Mouse (Mus musculus) forebrain, embryonic 16.5 days (tissue): ENCODE results near the gene Gna14. TPM values are rescaled to one million over a fixed set of nuclear protein-coding genes. Genes with fewer than 3 reads are reported as not detected.

Experiments
- ATAC-seq: fragments of 200-750 bp; cut with Nextera tagmentation; 2 replicates; pipeline ENCODE4 v1.8.0; 2017; ENCODE audit warnings: mild to moderate bottlenecking, moderate library complexity
- H3K27ac ChIP-seq: fragments of 300-500 bp; sonication (generic); 2 replicates; pipeline ENCODE4 v1.5.1; 2014; ENCODE audit warnings: low read length, control low read depth
- H3K27me3 ChIP-seq: fragments of 300-500 bp; sonication (generic); replicated peaks from 2 replicates; pipeline ENCODE4 v1.6.1; 2014; ENCODE audit warnings: low read length; ENCODE audit not compliant: control insufficient read depth, insufficient read depth
- H3K36me3 ChIP-seq: fragments of 300-500 bp; sonication (generic); 2 replicates; pipeline ENCODE4 v1.6.1; 2014; ENCODE audit not compliant: control insufficient read depth, insufficient read depth
- H3K4me1 ChIP-seq: fragments of 300-500 bp; sonication (generic); replicated peaks from 2 replicates; pipeline ENCODE4 v1.6.1; 2014; ENCODE audit warnings: low read length; ENCODE audit not compliant: control insufficient read depth, insufficient read depth
- H3K4me2 ChIP-seq: fragments of 300-500 bp; sonication (generic); 2 replicates; pipeline ENCODE4 v1.6.1; 2014; ENCODE audit warnings: mild to moderate bottlenecking, low read length, control low read depth
- H3K4me3 ChIP-seq: fragments of 300-500 bp; sonication (generic); replicated peaks from 2 replicates; pipeline ENCODE4 v1.5.1; 2014; ENCODE audit warnings: mild to moderate bottlenecking, low read length, control low read depth
- H3K9ac ChIP-seq: fragments of 300-500 bp; sonication (generic); replicated peaks from 2 replicates; pipeline ENCODE4 v1.6.1; 2014; ENCODE audit warnings: low read depth, low read length, control low read depth
- H3K9me3 ChIP-seq: fragments of 300-500 bp; sonication (generic); 2 replicates; pipeline ENCODE4 v1.6.1; 2016; ENCODE audit warnings: low read length; ENCODE audit not compliant: control insufficient read depth
- WGBS: fragments of 180-500 bp; shearing (Covaris S2); extraction: QIAGEN DNeasy Blood & Tissue Kit; methylation state at CpG from one replicate; pipeline ENCODE4 v1.1.7; 2014; 5-methylcytosine and 5-hydroxymethylcytosine counted together
- polyA plus RNA-seq: library from polyadenylated mRNA; unstranded; fragments of >200 nt; fragmentation: Nextera tagmentation; extraction: Ambion mirVana; gene quantifications from 2 replicates; pipeline ENCODE4 v1.2.1, GENCODE M21; 2015

The Gna14 gene
- polyA plus RNA-seq, 1 experiment from 2014 or later, result 1.3 TPM

DNA sequence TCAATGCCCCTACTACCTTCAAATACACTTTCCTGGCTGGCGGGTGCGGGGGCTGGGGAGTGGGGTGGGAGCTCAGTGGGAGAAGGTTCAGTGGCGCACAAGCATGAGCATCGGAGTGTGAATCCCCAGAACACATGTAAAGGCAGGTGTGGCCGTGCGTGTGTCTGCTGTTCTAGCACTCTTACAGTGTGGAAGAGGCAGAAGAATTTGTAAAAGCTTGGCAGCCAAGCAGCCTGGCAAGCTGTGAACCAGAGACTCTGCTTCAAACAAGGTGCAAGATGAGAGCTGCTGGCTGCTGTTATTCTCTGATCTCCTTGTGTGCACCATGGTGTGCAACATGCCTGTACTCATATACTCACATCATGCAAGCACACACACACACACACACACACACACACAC lies 11.1 kb downstream of the Gna14 start:
- 0 out of 2 replicates have a peak, but pooled peaks have one; percentile 33 for ATAC-seq
- H3K36me3 ChIP-seq, result no peaks in the 10 kb centered on the region
- no peak overlapping the region for H3K27ac ChIP-seq
- H3K4me3 ChIP-seq, result no peak overlapping the region
- no peaks in the 10 kb centered on the region for H3K9me3 ChIP-seq
- WGBS, result 88% methylated on average over 6 of the region's 6 CpGs
- no peaks in the 10 kb centered on the region for H3K27me3 ChIP-seq
- no peaks in the 10 kb centered on the region; the same call in 1 of the 2 replicates for H3K4me1 ChIP-seq
- H3K9ac ChIP-seq, result no peak overlapping the region
- H3K4me2 ChIP-seq, result no peak overlapping the region

DNA sequence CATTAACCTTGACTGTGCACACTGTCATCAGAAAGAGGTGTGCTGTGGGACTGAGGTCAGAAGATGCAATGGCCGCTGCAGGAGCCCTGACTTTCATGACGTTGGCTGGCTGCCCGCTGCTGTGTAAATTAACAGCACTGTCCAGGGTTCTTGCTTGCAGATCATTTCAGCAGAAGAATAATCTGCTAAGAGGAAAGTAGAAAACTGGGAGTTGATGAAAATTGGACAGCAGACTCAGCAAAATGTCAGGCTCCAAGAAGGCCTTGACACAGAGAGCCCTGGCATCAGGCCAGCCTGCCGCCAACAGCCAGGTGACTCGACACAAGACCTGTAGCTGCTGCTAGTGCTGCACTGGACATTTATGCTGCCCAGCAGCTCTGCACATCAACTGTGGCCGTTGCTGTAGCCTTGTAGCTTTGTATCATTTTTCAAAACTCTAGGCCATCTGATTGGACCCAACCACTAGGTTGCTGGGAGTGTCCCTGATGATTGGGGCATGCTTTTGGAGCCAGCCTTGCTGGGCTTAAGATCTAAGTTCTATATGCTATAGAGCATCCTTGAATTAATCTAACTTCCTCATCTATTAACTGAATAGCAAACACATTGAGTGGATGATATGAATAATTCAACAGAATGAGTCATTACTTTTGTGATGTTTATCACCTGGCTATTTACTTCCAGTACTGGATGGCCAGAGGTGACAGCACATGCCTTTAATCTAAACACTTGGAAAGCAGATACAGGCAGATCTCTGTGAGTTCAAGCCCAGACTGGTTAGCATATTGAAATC lies 12.5 kb downstream of the Gna14 start:
- 77% methylated on average over 6 of the region's 6 CpGs for WGBS
- Histone ChIP-seq H3K27ac (no peak overlapping the region), H3K4me3 (no peak overlapping the region), H3K27me3 (no peaks in the 10 kb centered on the region), H3K4me2 (no peak overlapping the region), H3K9ac (no peak overlapping the region), H3K36me3 (no peaks in the 10 kb centered on the region), H3K4me1 (no peaks in the 10 kb centered on the region; the same call in 1 of the 2 replicates), H3K9me3 (no peaks in the 10 kb centered on the region)
- no peak for ATAC-seq

DNA sequence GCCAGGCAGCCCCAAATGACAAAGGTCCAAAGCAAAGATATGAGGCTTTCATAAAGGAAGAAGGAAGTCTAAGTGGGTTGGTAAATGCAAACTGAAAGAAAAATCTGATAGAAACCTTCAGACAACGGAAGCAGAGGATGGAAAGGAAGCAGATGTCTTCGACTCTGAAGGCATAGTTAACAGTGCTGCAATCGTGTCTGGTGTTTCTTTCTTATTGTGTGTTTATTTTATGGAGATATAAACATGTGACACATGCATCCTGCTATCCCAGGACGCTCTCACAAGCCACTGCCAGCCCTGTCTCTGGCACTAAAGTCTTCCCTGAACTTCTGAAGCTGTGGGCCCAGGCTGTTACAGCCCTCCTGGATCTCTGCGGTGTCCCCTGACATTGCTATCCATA lies 13.2 kb downstream of the Gna14 start:
- ATAC-seq, result no peak
- no peak overlapping the region for H3K4me2 ChIP-seq
- H3K4me3 ChIP-seq, result no peak overlapping the region
- H3K9me3 ChIP-seq, result no peaks in the 10 kb centered on the region
- no peak overlapping the region for H3K9ac ChIP-seq
- no peaks in the 10 kb centered on the region; the same call in 1 of the 2 replicates for H3K4me1 ChIP-seq
- no peaks in the 10 kb centered on the region for H3K27me3 ChIP-seq
- H3K36me3 ChIP-seq, result no peaks in the 10 kb centered on the region
- H3K27ac ChIP-seq, result no peak overlapping the region
- WGBS, result 86% methylated on average over 5 of the region's 5 CpGs

DNA sequence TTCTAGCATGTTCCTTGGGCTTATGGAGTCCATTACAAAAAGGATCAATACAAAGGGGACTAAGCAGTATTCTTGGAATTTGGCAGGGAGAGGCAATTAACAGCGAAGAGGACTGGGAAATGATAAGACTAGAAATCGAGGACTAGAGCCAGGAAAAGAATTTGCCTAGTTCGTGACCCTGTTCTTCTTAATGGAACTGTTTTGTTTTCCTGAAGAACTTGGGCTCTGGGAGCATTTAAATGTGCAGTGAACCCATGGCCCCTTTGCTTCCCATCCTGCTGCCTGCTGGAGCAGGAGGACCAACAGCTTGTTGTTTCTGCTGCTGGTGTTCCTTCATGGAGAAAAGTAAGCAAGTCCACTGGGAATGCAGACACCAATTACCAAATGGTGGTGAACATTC lies 15.3 kb downstream of the Gna14 start:
- no peaks in the 10 kb centered on the region for H3K36me3 ChIP-seq
- H3K27ac ChIP-seq, result no peak overlapping the region
- no peaks in the 10 kb centered on the region for H3K27me3 ChIP-seq
- WGBS, result 50% methylated on average over 3 of the region's 3 CpGs
- no peak overlapping the region for H3K4me2 ChIP-seq
- ATAC-seq, result no peak
- no peaks in the 10 kb centered on the region for H3K9me3 ChIP-seq
- H3K4me3 ChIP-seq, result no peak overlapping the region
- no peak overlapping the region for H3K9ac ChIP-seq
- H3K4me1 ChIP-seq, result no peaks in the 10 kb centered on the region; the same call in 1 of the 2 replicates

DNA sequence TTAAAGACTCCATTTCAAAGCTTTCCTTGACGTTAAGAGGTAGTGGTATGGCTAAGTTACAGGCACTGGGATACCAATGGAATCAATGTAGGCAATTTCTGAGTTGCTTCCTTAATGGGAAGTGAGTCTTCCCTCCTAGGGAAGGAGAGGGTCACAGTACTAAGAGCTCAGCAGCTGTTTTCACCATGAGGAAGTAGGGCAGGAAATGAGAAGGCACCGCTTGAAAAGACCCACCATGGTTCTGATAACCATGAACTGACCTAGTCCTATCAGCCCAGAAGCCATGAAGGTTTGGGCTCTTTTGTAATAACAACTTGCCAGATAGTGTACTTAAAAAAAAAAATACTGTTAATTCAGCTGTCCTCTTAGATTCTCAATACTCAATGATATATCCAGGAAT lies 20.6 kb downstream of the Gna14 start:
- Histone ChIP-seq H3K4me3 (no peak overlapping the region), H3K4me1 (no peaks in the 10 kb centered on the region), H3K9ac (no peak overlapping the region), H3K36me3 (no peaks in the 10 kb centered on the region), H3K27ac (no peak overlapping the region), H3K27me3 (no peaks in the 10 kb centered on the region), H3K9me3 (no peaks in the 10 kb centered on the region), H3K4me2 (no peak overlapping the region)
- no peak for ATAC-seq
- 82% methylated on average over 2 of the region's 2 CpGs for WGBS

DNA sequence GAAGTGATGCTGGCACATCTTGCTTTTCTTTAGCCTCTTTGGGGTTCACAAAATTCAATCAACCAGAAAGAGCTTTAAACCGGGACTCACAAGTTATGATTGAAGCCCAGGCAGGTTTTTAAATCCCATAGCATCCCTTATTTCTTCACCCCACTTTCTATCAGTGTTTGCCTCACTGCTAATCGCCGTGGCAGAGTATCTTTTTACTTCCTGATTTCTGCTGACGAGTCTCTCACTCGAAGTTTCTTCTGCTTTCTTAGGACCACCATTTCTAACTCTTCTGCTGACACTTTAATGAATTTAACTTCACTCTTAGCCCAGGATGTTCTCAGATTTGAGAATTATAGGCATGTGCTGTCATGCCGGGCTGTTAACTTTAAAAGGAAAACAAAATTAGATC lies 21.6 kb downstream of the Gna14 start:
- Histone ChIP-seq H3K4me3 (no peak overlapping the region), H3K9me3 (no peaks in the 10 kb centered on the region), H3K4me1 (no peaks in the 10 kb centered on the region), H3K27me3 (no peaks in the 10 kb centered on the region), H3K9ac (no peak overlapping the region), H3K36me3 (no peaks in the 10 kb centered on the region), H3K4me2 (no peak overlapping the region), H3K27ac (no peak overlapping the region)
- 86% methylated on average over 6 of the region's 6 CpGs for WGBS
- no peak for ATAC-seq

DNA sequence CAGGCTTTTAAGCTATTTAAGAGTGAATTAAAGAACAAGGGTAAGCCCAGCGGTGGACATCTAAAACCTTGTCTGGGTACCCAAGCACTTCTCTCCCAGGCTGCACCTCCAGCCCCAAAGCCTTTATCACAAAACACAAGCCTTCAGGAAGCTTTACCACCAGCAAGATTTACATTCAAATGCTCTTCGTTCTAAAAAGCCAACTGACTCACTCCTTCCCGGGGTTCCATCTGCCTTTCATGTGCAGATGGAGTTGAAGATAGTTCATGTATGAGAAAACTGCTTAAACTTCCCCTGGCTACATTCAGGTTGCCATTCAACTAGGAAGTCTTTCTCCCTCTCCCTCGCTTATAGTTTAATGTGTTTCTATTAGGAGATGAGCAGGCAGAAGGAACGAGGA lies 23.8 kb downstream of the Gna14 start:
- 44% methylated on average over 5 of the region's 5 CpGs for WGBS
- Histone ChIP-seq H3K36me3 (no peaks in the 10 kb centered on the region), H3K27ac (no peak overlapping the region), H3K27me3 (no peaks in the 10 kb centered on the region), H3K9me3 (no peaks in the 10 kb centered on the region), H3K9ac (no peak overlapping the region), H3K4me3 (no peak overlapping the region), H3K4me2 (no peak overlapping the region), H3K4me1 (no peaks in the 10 kb centered on the region)
- no peak for ATAC-seq

DNA sequence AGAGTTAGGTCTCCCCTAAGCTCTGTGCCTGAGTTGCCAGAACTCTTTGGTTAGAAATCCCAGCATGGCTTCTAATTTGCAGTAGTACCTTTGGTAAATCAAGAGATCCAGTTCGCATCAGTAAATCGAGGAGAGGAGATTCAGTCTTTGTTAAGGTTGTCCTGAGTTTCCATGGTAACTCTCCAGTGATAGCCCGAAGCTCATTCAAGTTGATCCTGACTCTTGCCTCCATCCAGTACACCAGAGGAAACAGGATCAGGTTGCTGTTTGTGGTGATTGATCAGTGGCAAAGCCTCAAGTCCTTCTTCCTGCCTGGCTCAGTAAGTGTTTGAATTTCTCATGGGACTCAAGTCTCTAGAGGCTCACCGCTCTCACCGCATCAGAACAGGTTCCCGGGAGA lies 24.7 kb downstream of the Gna14 start:
- Histone ChIP-seq H3K4me2 (no peak overlapping the region), H3K4me3 (no peak overlapping the region), H3K9me3 (no peaks in the 10 kb centered on the region), H3K9ac (no peak overlapping the region), H3K27ac (no peak overlapping the region), H3K36me3 (no peaks in the 10 kb centered on the region), H3K27me3 (no peaks in the 10 kb centered on the region), H3K4me1 (no peaks in the 10 kb centered on the region)
- WGBS, result 52% methylated on average over 6 of the region's 6 CpGs
- no peak for ATAC-seq

DNA sequence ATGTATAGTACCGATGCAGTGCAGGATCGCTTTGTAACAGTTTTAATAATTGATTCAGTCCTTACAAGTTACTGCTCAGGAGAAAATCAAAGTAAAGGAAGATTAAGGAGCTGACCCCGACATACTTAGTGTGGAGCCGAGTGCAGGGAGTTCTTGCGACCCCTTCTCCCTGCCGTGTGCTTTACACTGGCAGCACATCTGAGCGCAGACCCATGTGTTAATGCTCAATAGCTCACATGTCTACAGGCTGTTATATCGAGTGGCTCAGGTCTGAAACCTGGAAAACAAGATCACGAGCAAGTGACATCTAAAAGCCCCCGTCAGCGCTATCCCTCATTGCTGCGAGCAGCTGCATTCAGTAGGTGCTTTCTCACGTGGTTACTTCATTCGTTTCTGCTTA lies 25.3 kb downstream of the Gna14 start:
- 88% methylated on average over 14 of the region's 14 CpGs for WGBS
- H3K27ac ChIP-seq, result no peak overlapping the region
- H3K9me3 ChIP-seq, result no peaks in the 10 kb centered on the region
- H3K9ac ChIP-seq, result no peak overlapping the region
- no peak for ATAC-seq
- H3K4me1 ChIP-seq, result no peaks in the 10 kb centered on the region
- no peaks in the 10 kb centered on the region for H3K27me3 ChIP-seq
- no peaks in the 10 kb centered on the region for H3K36me3 ChIP-seq
- no peak overlapping the region for H3K4me2 ChIP-seq
- no peak overlapping the region for H3K4me3 ChIP-seq

DNA sequence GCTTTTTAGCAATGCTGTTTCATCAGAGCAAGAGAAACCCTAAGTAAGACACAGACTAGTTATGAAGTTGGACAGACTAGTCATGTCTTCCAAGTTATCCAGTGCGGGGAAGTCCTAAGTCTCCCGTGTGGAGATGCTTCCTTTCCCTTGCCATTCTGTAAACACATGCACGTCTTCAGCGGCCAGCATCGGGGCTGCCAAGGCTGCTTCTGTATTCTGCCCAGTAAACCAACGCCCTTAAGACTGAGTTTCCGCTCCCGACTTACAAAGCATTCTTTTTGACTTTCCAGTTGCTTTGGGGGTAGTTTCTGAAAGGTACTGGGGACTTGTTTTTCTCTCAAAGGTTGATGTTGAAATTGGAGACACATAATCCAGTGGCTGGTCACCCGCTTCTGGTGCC lies 26.9 kb downstream of the Gna14 start:
- 84% methylated on average over 9 of the region's 9 CpGs for WGBS
- Histone ChIP-seq H3K9me3 (no peaks in the 10 kb centered on the region), H3K27ac (no peak overlapping the region), H3K9ac (no peak overlapping the region), H3K4me1 (no peaks in the 10 kb centered on the region), H3K36me3 (no peaks in the 10 kb centered on the region), H3K4me2 (no peak overlapping the region), H3K27me3 (no peaks in the 10 kb centered on the region), H3K4me3 (no peak overlapping the region)
- no peak for ATAC-seq
